Mouse (Mus musculus): Measurements from ENCODE around the gene Plxnb2.

The Plxnb2 gene

GRCm38 (mm10) chr15:89179630-89179964 lies 991 bp downstream of the Plxnb2 start:
- DNase-seq (ENCODE audit: extremely low spot score, low spot score) = no peak

- DNase-seq (ENCODE audit: extremely low spot score, low spot score) = peak; percentile 53
These were observed 1.5 kb downstream of the Plxnb2 start for GRCm38 (mm10) chr15:89178954-89179629.

- no peak for DNase-seq (ENCODE audit: extremely low spot score, low spot score)
These were observed 2.2 kb downstream of the Plxnb2 start for GRCm38 (mm10) chr15:89178260-89178860.

GRCm38 (mm10) chr15:89177576-89178259 lies 2.9 kb downstream of the Plxnb2 start:
- DNase-seq (ENCODE audit: extremely low spot score, low spot score) = no peak

GRCm38 (mm10) chr15:89177121-89177520 lies 3.5 kb downstream of the Plxnb2 start:
- DNase-seq (ENCODE audit: extremely low spot score, low spot score) = no peak

- DNase-seq (ENCODE audit: extremely low spot score, low spot score) = no peak
These were observed 5.0 kb downstream of the Plxnb2 start for GRCm38 (mm10) chr15:89175411-89176155.

- no peak for DNase-seq (ENCODE audit: extremely low spot score, low spot score)
These were observed 5.7 kb downstream of the Plxnb2 start for GRCm38 (mm10) chr15:89174889-89175339.

GRCm38 (mm10) chr15:89173906-89174214 lies 6.7 kb downstream of the Plxnb2 start:
- DNase-seq (ENCODE audit: extremely low spot score, low spot score) = peak; percentile 58

- peak; percentile 48 for DNase-seq (ENCODE audit: extremely low spot score, low spot score)
These were observed 7.3 kb downstream of the Plxnb2 start for GRCm38 (mm10) chr15:89173024-89173905.

GRCm38 (mm10) chr15:89172276-89172935 lies 8.2 kb downstream of the Plxnb2 start:
- DNase-seq (ENCODE audit: extremely low spot score, low spot score) = no peak

- DNase-seq (ENCODE audit: extremely low spot score, low spot score) = no peak
These were observed 9.0 kb downstream of the Plxnb2 start for GRCm38 (mm10) chr15:89171526-89172051.

- no peak for DNase-seq (ENCODE audit: extremely low spot score, low spot score)
These were observed 10.5 kb downstream of the Plxnb2 start for GRCm38 (mm10) chr15:89170102-89170501.

GRCm38 (mm10) chr15:89169431-89169830 lies 11.2 kb downstream of the Plxnb2 start:
- DNase-seq (ENCODE audit: extremely low spot score, low spot score) = peak; percentile 77

- no peak for DNase-seq (ENCODE audit: extremely low spot score, low spot score)
These were observed 11.7 kb downstream of the Plxnb2 start for GRCm38 (mm10) chr15:89168922-89169321.

GRCm38 (mm10) chr15:89165478-89165877 lies 15.1 kb downstream of the Plxnb2 start:
- DNase-seq (ENCODE audit: extremely low spot score, low spot score) = no peak

- DNase-seq (ENCODE audit: extremely low spot score, low spot score) = no peak
These were observed 19.2 kb downstream of the Plxnb2 start for GRCm38 (mm10) chr15:89161397-89161796.

- no peak for DNase-seq (ENCODE audit: extremely low spot score, low spot score)
These were observed 22.1 kb downstream of the Plxnb2 start for GRCm38 (mm10) chr15:89158516-89158915.

- peak; percentile 68 for DNase-seq (ENCODE audit: extremely low spot score, low spot score)
These were observed 22.6 kb downstream of the Plxnb2 start for GRCm38 (mm10) chr15:89157954-89158353.

GRCm38 (mm10) chr15:89152312-89152711 lies 28.3 kb downstream of the Plxnb2 start:
- no peak for DNase-seq (ENCODE audit: extremely low spot score, low spot score)

GRCm38 (mm10) chr15:89150041-89150390 lies 30.6 kb downstream of the Plxnb2 start:
- DNase-seq (ENCODE audit: extremely low spot score, low spot score) = peak; percentile 64
